Mouse (Mus musculus): Measurements from ENCODE around the gene Spag16. TPM values are rescaled to one million over a fixed set of nuclear protein-coding genes. Genes with fewer than 3 reads are reported as not detected.

Spag16 gene
- polyA plus RNA-seq, 1 experiment from 2014 or later, result 2.1 TPM

GRCm38 (mm10) chr1:70128035-70128434, 301.3 kb downstream of the Spag16 start:
- Histone ChIP-seq H3K27me3 (no peaks in the 10 kb centered on the region), H3K36me3 (no peaks in the 10 kb centered on the region), H3K9ac (no peak overlapping the region), H3K27ac (no peak overlapping the region), H3K4me2 (no peak overlapping the region), H3K4me3 (no peak overlapping the region), H3K9me3 (no peaks in the 10 kb centered on the region), H3K4me1 (replicated peaks) (no peaks in the 10 kb centered on the region)
- no peak for ATAC-seq (ENCODE audit: low FRiP score)
- 69% methylated on average over 2 of the region's 2 CpGs for WGBS

GRCm38 (mm10) chr1:70135547-70135946, 308.8 kb downstream of the Spag16 start:
- no peak overlapping the region for H3K4me2 ChIP-seq
- no peak for ATAC-seq (ENCODE audit: low FRiP score)
- H3K36me3 ChIP-seq, result no peaks in the 10 kb centered on the region
- WGBS, result 83% methylated on average over 2 of the region's 2 CpGs
- H3K4me1 ChIP-seq (replicated peaks), result no peaks in the 10 kb centered on the region
- no peak overlapping the region for H3K9ac ChIP-seq
- H3K27me3 ChIP-seq, result no peaks in the 10 kb centered on the region
- H3K9me3 ChIP-seq, result no peaks in the 10 kb centered on the region
- no peak overlapping the region for H3K4me3 ChIP-seq
- no peak overlapping the region for H3K27ac ChIP-seq

- no peaks in the 10 kb centered on the region for H3K4me1 ChIP-seq (replicated peaks)
- H3K4me2 ChIP-seq, result no peak overlapping the region
- H3K4me3 ChIP-seq, result no peak overlapping the region
- ATAC-seq (ENCODE audit: low FRiP score), result no peak
- no peaks in the 10 kb centered on the region for H3K27me3 ChIP-seq
- no peaks in the 10 kb centered on the region for H3K9me3 ChIP-seq
- no peak overlapping the region for H3K27ac ChIP-seq
- no peaks in the 10 kb centered on the region for H3K36me3 ChIP-seq
- 81% methylated on average over 3 of the region's 3 CpGs for WGBS
- H3K9ac ChIP-seq, result no peak overlapping the region
Measured at GRCm38 (mm10) chr1:70165343-70166158, 338.8 kb downstream of the Spag16 start.

- H3K4me2 ChIP-seq, result no peak overlapping the region
- H3K36me3 ChIP-seq, result no peaks in the 10 kb centered on the region
- H3K9ac ChIP-seq, result no peak overlapping the region
- ATAC-seq (ENCODE audit: low FRiP score), result no peak
- no peak overlapping the region for H3K4me3 ChIP-seq
- no peaks in the 10 kb centered on the region for H3K4me1 ChIP-seq (replicated peaks)
- H3K27me3 ChIP-seq, result no peaks in the 10 kb centered on the region
- WGBS, result 81% methylated on average over 4 of the region's 4 CpGs
- H3K9me3 ChIP-seq, result no peaks in the 10 kb centered on the region
- no peak overlapping the region for H3K27ac ChIP-seq
Measured at GRCm38 (mm10) chr1:70180123-70180741, 353.5 kb downstream of the Spag16 start.

- Histone ChIP-seq H3K4me3 (no peak overlapping the region), H3K9ac (no peak overlapping the region), H3K4me2 (no peak overlapping the region), H3K27ac (peak overlapping the region; percentile 12; the same call in 1 of the 2 replicates), H3K4me1 (replicated peaks) (peaks cover 11% of the 10 kb centered on the region), H3K36me3 (no peaks in the 10 kb centered on the region), H3K9me3 (no peaks in the 10 kb centered on the region), H3K27me3 (no peaks in the 10 kb centered on the region)
- WGBS, result 42% methylated on average over 9 of the region's 9 CpGs
- no peak for ATAC-seq (ENCODE audit: low FRiP score)
Measured at GRCm38 (mm10) chr1:70264815-70265214, 438.0 kb downstream of the Spag16 start.

GRCm38 (mm10) chr1:70265920-70266505, 439.2 kb downstream of the Spag16 start:
- ATAC-seq (ENCODE audit: low FRiP score), result no peak

GRCm38 (mm10) chr1:70270139-70270538, 443.4 kb downstream of the Spag16 start:
- no peak for ATAC-seq (ENCODE audit: low FRiP score)
- H3K36me3 ChIP-seq, result no peaks in the 10 kb centered on the region
- WGBS, result 18% methylated on average over 8 of the region's 8 CpGs
- H3K9ac ChIP-seq, result no peak overlapping the region
- H3K4me2 ChIP-seq, result no peak overlapping the region
- no peak overlapping the region for H3K4me3 ChIP-seq
- H3K4me1 ChIP-seq (replicated peaks), result peaks cover 6% of the 10 kb centered on the region
- no peaks in the 10 kb centered on the region for H3K9me3 ChIP-seq
- H3K27ac ChIP-seq, result no peak overlapping the region
- no peaks in the 10 kb centered on the region for H3K27me3 ChIP-seq

More at GRCm38 (mm10) chr1:70265920-70266505, 439.2 kb downstream of the Spag16 start:
- H3K9ac ChIP-seq, result no peak overlapping the region
- no peaks in the 10 kb centered on the region for H3K9me3 ChIP-seq
- peaks cover 11% of the 10 kb centered on the region for H3K4me1 ChIP-seq (replicated peaks)
- no peaks in the 10 kb centered on the region for H3K27me3 ChIP-seq
- no peak overlapping the region for H3K4me2 ChIP-seq
- 62% methylated on average over 5 of the region's 5 CpGs for WGBS
- no peak overlapping the region for H3K4me3 ChIP-seq
- no peak overlapping the region for H3K27ac ChIP-seq
- no peaks in the 10 kb centered on the region for H3K36me3 ChIP-seq

GRCm38 (mm10) chr1:70272753-70273152, 446.0 kb downstream of the Spag16 start:
- H3K9ac ChIP-seq, result no peak overlapping the region
- H3K27me3 ChIP-seq, result no peaks in the 10 kb centered on the region
- H3K4me2 ChIP-seq, result no peak overlapping the region
- no peak overlapping the region for H3K27ac ChIP-seq
- 80% methylated on average over 2 of the region's 2 CpGs for WGBS
- no peak for ATAC-seq (ENCODE audit: low FRiP score)
- no peaks in the 10 kb centered on the region for H3K36me3 ChIP-seq
- no peaks in the 10 kb centered on the region for H3K4me1 ChIP-seq (replicated peaks)
- H3K4me3 ChIP-seq, result no peak overlapping the region
- no peaks in the 10 kb centered on the region for H3K9me3 ChIP-seq

- Histone ChIP-seq H3K36me3 (no peaks in the 10 kb centered on the region), H3K9ac (no peak overlapping the region), H3K4me2 (no peak overlapping the region), H3K27me3 (no peaks in the 10 kb centered on the region), H3K27ac (no peak overlapping the region), H3K4me3 (no peak overlapping the region), H3K9me3 (no peaks in the 10 kb centered on the region), H3K4me1 (replicated peaks) (no peaks in the 10 kb centered on the region)
- 86% methylated on average over 2 of the region's 2 CpGs for WGBS
- no peak for ATAC-seq (ENCODE audit: low FRiP score)
Measured at GRCm38 (mm10) chr1:70279296-70279695, 452.5 kb downstream of the Spag16 start.

- Histone ChIP-seq H3K9me3 (no peaks in the 10 kb centered on the region), H3K36me3 (no peaks in the 10 kb centered on the region), H3K27ac (no peak overlapping the region), H3K4me3 (no peak overlapping the region), H3K27me3 (no peaks in the 10 kb centered on the region), H3K9ac (no peak overlapping the region), H3K4me1 (replicated peaks) (no peaks in the 10 kb centered on the region), H3K4me2 (no peak overlapping the region)
- no peak for ATAC-seq (ENCODE audit: low FRiP score)
- 90% methylated on average over 1 of the region's 1 CpGs for WGBS
Measured at GRCm38 (mm10) chr1:70283388-70283787, 456.6 kb downstream of the Spag16 start.

- no peak overlapping the region for H3K4me2 ChIP-seq
- H3K27me3 ChIP-seq, result no peaks in the 10 kb centered on the region
- H3K27ac ChIP-seq, result no peak overlapping the region
- no peaks in the 10 kb centered on the region for H3K9me3 ChIP-seq
- H3K9ac ChIP-seq, result no peak overlapping the region
- H3K36me3 ChIP-seq, result no peaks in the 10 kb centered on the region
- no peaks in the 10 kb centered on the region for H3K4me1 ChIP-seq (replicated peaks)
- 72% methylated on average over 1 of the region's 1 CpGs for WGBS
- no peak for ATAC-seq (ENCODE audit: low FRiP score)
- no peak overlapping the region for H3K4me3 ChIP-seq
Measured at GRCm38 (mm10) chr1:70284140-70284539, 457.4 kb downstream of the Spag16 start.

- Histone ChIP-seq H3K27ac (0 out of 2 replicates have a peak overlapping the region, but pooled peaks have one; percentile 18), H3K4me2 (no peak overlapping the region)
Measured at GRCm38 (mm10) chr1:70316128-70316765, 489.5 kb downstream of the Spag16 start.

More at GRCm38 (mm10) chr1:70316128-70316765, 489.5 kb downstream of the Spag16 start:
- Histone ChIP-seq H3K27me3 (no peaks in the 10 kb centered on the region), H3K4me3 (no peak overlapping the region), H3K9ac (no peak overlapping the region), H3K9me3 (no peaks in the 10 kb centered on the region), H3K36me3 (no peaks in the 10 kb centered on the region), H3K4me1 (replicated peaks) (no peaks in the 10 kb centered on the region)
- 69% methylated on average over 13 of the region's 13 CpGs for WGBS
- ATAC-seq (ENCODE audit: low FRiP score), result no peak

All from hindbrain, embryonic 13.5 days (tissue).